Mouse (Mus musculus) megakaryocyte progenitor cell, adult 5-6 weeks (primary cell): ENCODE measurements at regions not wholly inside any gene's neighbourhood (a gene's known extent, or its start where the extent isn't known, plus 50 kb on each side); places are given as distances from the start of the nearest gene placed in this dataset.
"Not testable (repeated sequence)": the region's sequence is repeated elsewhere in the genome, so short reads cannot be mapped to it uniquely, and the experiment has no call there.

Experiments
- ATAC-seq: replicated peaks from 2 replicates; pipeline ENCODE4 v1.8.0; 2016; ENCODE audit warnings: mild to moderate bottlenecking, moderate TSS enrichment, inconsistent platforms; ENCODE audit not compliant: poor library complexity

GRCm38 (mm10) chr14:102215267-102215964, 485.7 kb downstream of the Lmo7 start:
- no peak for ATAC-seq

GRCm38 (mm10) chr14:102212079-102212478, 482.3 kb downstream of the Lmo7 start:
- no peak for ATAC-seq

GRCm38 (mm10) chr14:102204881-102205671, 475.3 kb downstream of the Lmo7 start:
- ATAC-seq = no peak

- ATAC-seq = no peak
Measured at GRCm38 (mm10) chr14:102199430-102199829, 469.7 kb downstream of the Lmo7 start.

- ATAC-seq = no peak
Measured at GRCm38 (mm10) chr14:102190786-102191185, 461.0 kb downstream of the Lmo7 start.

GRCm38 (mm10) chr14:102181269-102181668, 451.5 kb downstream of the Lmo7 start:
- ATAC-seq = no peak

GRCm38 (mm10) chr14:102171775-102172174, 442.0 kb downstream of the Lmo7 start:
- no peak for ATAC-seq

GRCm38 (mm10) chr14:102161291-102162284, 431.8 kb downstream of the Lmo7 start:
- no peak for ATAC-seq

- ATAC-seq = not testable (repeated sequence)
Measured at GRCm38 (mm10) chr14:102150410-102150809, 420.7 kb downstream of the Lmo7 start.

GRCm38 (mm10) chr14:102142720-102143119, 413.0 kb downstream of the Lmo7 start:
- no peak for ATAC-seq

GRCm38 (mm10) chr14:102138936-102139335, 409.2 kb downstream of the Lmo7 start:
- no peak for ATAC-seq

GRCm38 (mm10) chr14:102118166-102118565, 388.4 kb downstream of the Lmo7 start:
- ATAC-seq = no peak

- ATAC-seq = no peak
Measured at GRCm38 (mm10) chr14:102106165-102106564, 376.4 kb downstream of the Lmo7 start.

- ATAC-seq = no peak
Measured at GRCm38 (mm10) chr14:102094105-102094504, 364.3 kb downstream of the Lmo7 start.

GRCm38 (mm10) chr14:102092557-102092956, 362.8 kb downstream of the Lmo7 start:
- no peak for ATAC-seq

GRCm38 (mm10) chr14:102048932-102049331, 319.2 kb downstream of the Lmo7 start:
- ATAC-seq = no peak

- no peak for ATAC-seq
Measured at GRCm38 (mm10) chr14:102048485-102048884, 318.7 kb downstream of the Lmo7 start.

- no peak for ATAC-seq
Measured at GRCm38 (mm10) chr14:102038145-102038544, 308.4 kb downstream of the Lmo7 start.

GRCm38 (mm10) chr14:102037487-102037886, 307.7 kb downstream of the Lmo7 start:
- ATAC-seq = no peak

- ATAC-seq = no peak
Measured at GRCm38 (mm10) chr14:102031047-102031903, 301.5 kb downstream of the Lmo7 start.
